Mouse (Mus musculus): ENCODE results near the gene Trappc4. TPM values are rescaled to one million over a fixed set of nuclear protein-coding genes. Genes with fewer than 3 reads are reported as not detected.
"Not testable (repeated sequence)": the region's sequence is repeated elsewhere in the genome, so short reads cannot be mapped to it uniquely, and the experiment has no call there.

The Trappc4 gene
- 36.9 and 50.1 TPM in 2 replicates for polyA plus RNA-seq (2011; ENCODE audit: insufficient read depth, insufficient read length, low replicate concordance, missing spikeins)

- WGBS, result under 1% methylated on average over 51 of the region's 51 CpGs
- H3K27ac ChIP-seq (ENCODE audit: control insufficient read depth, insufficient read depth, low read depth, low read length, poor library complexity), result peak within 1 kb of the TSS; percentile 90
- H3K4me1 ChIP-seq (ENCODE audit: control insufficient read depth, insufficient read depth, low read length), result no peaks in the 10 kb centered on the region
- peak within 1 kb of the TSS; percentile 88 for H3K4me3 ChIP-seq (replicated peaks; ENCODE audit: control insufficient read depth, low read depth, low read length)
- no peak for TF ChIP-seq CTCF (IDR thresholded peaks at IDR 0.05; ENCODE audit: control insufficient read depth, insufficient read depth, low read length)
- TF ChIP-seq POLR2A (IDR thresholded peaks at IDR 0.05; ENCODE audit: borderline replicate concordance, control insufficient read depth, low read depth, low read length), result peak; percentile 56; the same call in 1 of the 2 replicates
These were observed at the start of gene Trappc4, which contains the start of gene Rps25 for GRCm38 (mm10) chr9:44406906-44407751. Gene Trappc4, minus strand, starts transcription at chr9:44407600. Gene Rps25, plus strand, starts transcription at chr9:44407139.

DNA sequence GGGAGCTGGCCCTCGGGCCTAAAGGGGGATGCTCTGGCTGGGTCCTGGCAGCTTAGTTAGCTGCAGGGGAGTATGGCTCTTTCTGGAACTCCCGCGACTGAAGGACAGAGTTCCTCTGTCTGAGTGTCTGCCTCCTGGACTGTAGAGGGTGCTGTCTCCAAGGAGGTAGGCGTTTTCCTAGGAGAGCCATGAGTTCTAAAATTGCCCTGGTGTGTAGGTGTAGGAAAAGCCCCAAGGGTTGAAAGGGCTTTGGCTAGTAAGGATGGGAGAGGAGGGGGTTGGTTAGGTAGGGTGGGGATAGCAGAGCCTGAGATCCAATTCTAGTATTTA, 47.5 kb upstream of the Trappc4 start, which contains the start of gene Upk2:
Gene Upk2 (minus strand): TSS at position 86 of the 330 bp plus-strand sequence.
- no peak for TF ChIP-seq CTCF (IDR thresholded peaks at IDR 0.05; ENCODE audit: control insufficient read depth, insufficient read depth, low read length)
- H3K27ac ChIP-seq (ENCODE audit: control insufficient read depth, insufficient read depth, low read depth, low read length, poor library complexity), result no peak within 1 kb of the TSS
- no peaks in the 10 kb centered on the region; the same call in 1 of the 2 replicates for H3K4me1 ChIP-seq (ENCODE audit: control insufficient read depth, insufficient read depth, low read length)
- WGBS, result 62% methylated on average over 4 of the region's 4 CpGs
- no peak within 1 kb of the TSS for H3K4me3 ChIP-seq (replicated peaks; ENCODE audit: control insufficient read depth, low read depth, low read length)

DNA sequence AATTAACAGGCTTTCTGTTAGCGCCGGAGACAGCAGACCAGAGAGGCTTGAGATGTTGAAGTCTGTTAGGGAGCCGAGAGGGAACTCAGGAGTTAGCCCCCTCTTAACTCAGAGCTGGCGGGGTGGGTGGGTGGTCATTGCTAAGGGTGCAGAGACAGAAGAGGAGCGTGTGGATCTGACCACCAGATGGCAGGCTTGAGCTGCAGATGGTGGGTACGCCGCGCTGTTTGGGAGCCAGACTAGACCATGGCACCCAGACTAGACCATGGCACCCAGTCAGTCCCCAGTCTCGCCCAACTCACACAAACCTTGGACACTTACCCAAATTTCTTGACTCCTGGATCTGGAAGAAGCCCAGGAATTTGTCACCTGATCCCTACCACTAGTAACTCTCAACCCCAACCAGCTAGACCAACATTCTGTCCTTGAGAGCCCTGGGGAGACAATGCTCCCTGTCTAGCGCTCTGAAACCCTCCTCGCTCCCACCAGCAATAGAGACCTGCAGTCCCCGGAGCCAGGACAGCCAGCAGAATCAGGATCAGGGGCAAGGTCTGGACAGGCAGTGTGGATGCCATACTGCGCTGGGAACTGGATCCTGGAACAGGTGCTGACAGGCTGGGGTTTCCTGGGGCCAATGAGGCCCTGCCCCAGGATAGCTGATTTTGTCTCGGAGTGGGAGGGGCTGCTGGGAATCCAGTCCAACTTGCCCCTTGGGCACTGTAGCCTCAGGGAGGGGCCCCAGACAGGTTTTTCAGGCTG, 46.9 kb upstream of the Trappc4 start:
- TF ChIP-seq POLR2A (IDR thresholded peaks at IDR 0.05; ENCODE audit: borderline replicate concordance, control insufficient read depth, low read depth, low read length), result no peak
- peak; percentile 99 for TF ChIP-seq CTCF (IDR thresholded peaks at IDR 0.05; ENCODE audit: control insufficient read depth, insufficient read depth, low read length)
- WGBS, result 24% methylated on average over 14 of the region's 14 CpGs

DNA sequence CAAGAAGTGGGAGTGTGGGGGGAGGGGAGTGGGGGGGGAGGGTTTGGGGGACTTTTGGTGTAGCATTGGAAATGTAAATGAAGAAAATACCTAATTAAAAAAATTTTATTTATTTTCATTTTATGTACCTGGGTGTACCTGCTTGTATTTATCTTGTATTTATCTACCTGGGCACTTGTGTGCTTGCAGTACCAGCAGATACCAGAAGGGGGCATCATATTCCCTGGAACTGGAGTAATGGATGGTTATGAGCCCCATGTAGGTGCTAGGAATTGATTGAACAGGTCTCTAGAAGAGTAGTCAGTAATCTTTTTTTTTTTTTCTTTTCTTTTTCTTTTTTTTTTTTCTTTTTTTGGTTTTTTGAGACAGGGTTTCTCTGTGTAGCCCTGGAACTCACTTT, 43.0 kb upstream of the Trappc4 start:
- TF ChIP-seq POLR2A (IDR thresholded peaks at IDR 0.05; ENCODE audit: borderline replicate concordance, control insufficient read depth, low read depth, low read length) (no peak), CTCF (IDR thresholded peaks at IDR 0.05; ENCODE audit: control insufficient read depth, insufficient read depth, low read length) (no peak)
- H3K4me1 ChIP-seq (ENCODE audit: control insufficient read depth, insufficient read depth, low read length), result no peaks in the 10 kb centered on the region; the same call in 1 of the 2 replicates
- no peak overlapping the region for H3K4me3 ChIP-seq (replicated peaks; ENCODE audit: control insufficient read depth, low read depth, low read length)
- H3K27ac ChIP-seq (ENCODE audit: control insufficient read depth, insufficient read depth, low read depth, low read length, poor library complexity), result no peak overlapping the region

More for the DNA sequence above, 46.9 kb upstream of the Trappc4 start:
- Histone ChIP-seq H3K27ac (ENCODE audit: control insufficient read depth, insufficient read depth, low read depth, low read length, poor library complexity) (no peak overlapping the region), H3K4me3 (replicated peaks; ENCODE audit: control insufficient read depth, low read depth, low read length) (no peak overlapping the region), H3K4me1 (ENCODE audit: control insufficient read depth, insufficient read depth, low read length) (no peaks in the 10 kb centered on the region; the same call in 1 of the 2 replicates)

GRCm38 (mm10) chr9:44444402-44445025, 37.1 kb upstream of the Trappc4 start:
- not testable (repeated sequence) for H3K27ac ChIP-seq (ENCODE audit: control insufficient read depth, insufficient read depth, low read depth, low read length, poor library complexity); H3K4me3 ChIP-seq (replicated peaks; ENCODE audit: control insufficient read depth, low read depth, low read length); H3K4me1 ChIP-seq (ENCODE audit: control insufficient read depth, insufficient read depth, low read length)
- 67% methylated on average over 7 of the region's 7 CpGs for WGBS

DNA sequence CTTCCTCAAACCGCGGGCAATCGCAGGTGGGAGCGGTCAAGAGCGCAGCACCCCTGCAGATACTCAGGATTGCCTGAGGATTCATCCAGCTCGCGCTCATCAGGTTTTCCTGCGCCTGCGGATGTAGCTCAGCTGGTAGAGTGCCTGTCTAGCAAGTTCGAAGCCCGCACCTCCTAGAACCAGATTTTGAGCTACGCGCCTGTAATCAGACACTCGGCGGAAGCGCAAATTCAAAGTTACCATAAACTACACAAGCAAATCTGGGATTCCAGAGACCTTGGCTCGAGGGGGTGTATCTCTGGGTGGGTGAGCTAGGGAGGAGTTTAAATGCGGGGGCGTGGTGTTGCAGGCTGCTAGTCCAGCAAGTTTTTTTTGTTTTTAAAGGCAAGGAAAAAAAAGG, 33.6 kb upstream of the Trappc4 start, which contains the start of gene Foxr1:
Gene Foxr1 (minus strand): TSS at position 176 of the 400 bp plus-strand sequence.
- H3K27ac ChIP-seq (ENCODE audit: control insufficient read depth, insufficient read depth, low read depth, low read length, poor library complexity), result no peak within 1 kb of the TSS
- no peak within 1 kb of the TSS for H3K4me3 ChIP-seq (replicated peaks; ENCODE audit: control insufficient read depth, low read depth, low read length)
- 84% methylated on average over 19 of the region's 19 CpGs for WGBS
- H3K4me1 ChIP-seq (ENCODE audit: control insufficient read depth, insufficient read depth, low read length), result no peaks in the 10 kb centered on the region
- TF ChIP-seq CTCF (IDR thresholded peaks at IDR 0.05; ENCODE audit: control insufficient read depth, insufficient read depth, low read length), result no peak
- TF ChIP-seq POLR2A (IDR thresholded peaks at IDR 0.05; ENCODE audit: borderline replicate concordance, control insufficient read depth, low read depth, low read length), result no peak

GRCm38 (mm10) chr9:44435747-44436146, 28.3 kb upstream of the Trappc4 start:
- 2% methylated on average over 6 of the region's 6 CpGs for WGBS
- H3K4me3 ChIP-seq (replicated peaks; ENCODE audit: control insufficient read depth, low read depth, low read length), result peak overlapping the region; percentile 16
- peak overlapping the region; percentile 5 for H3K27ac ChIP-seq (ENCODE audit: control insufficient read depth, insufficient read depth, low read depth, low read length, poor library complexity)
- no peak for TF ChIP-seq POLR2A (IDR thresholded peaks at IDR 0.05; ENCODE audit: borderline replicate concordance, control insufficient read depth, low read depth, low read length)
- peaks cover 2% of the 10 kb centered on the region; the same call in 1 of the 2 replicates for H3K4me1 ChIP-seq (ENCODE audit: control insufficient read depth, insufficient read depth, low read length)

- TF ChIP-seq CTCF (IDR thresholded peaks at IDR 0.05; ENCODE audit: control insufficient read depth, insufficient read depth, low read length), result no peak
- no peak overlapping the region for H3K4me3 ChIP-seq (replicated peaks; ENCODE audit: control insufficient read depth, low read depth, low read length)
- peaks cover 2% of the 10 kb centered on the region; the same call in 1 of the 2 replicates for H3K4me1 ChIP-seq (ENCODE audit: control insufficient read depth, insufficient read depth, low read length)
- H3K27ac ChIP-seq (ENCODE audit: control insufficient read depth, insufficient read depth, low read depth, low read length, poor library complexity), result no peak overlapping the region
- WGBS, result 34% methylated on average over 5 of the region's 5 CpGs
These were observed 25.3 kb upstream of the Trappc4 start for GRCm38 (mm10) chr9:44432577-44433185.
